Mouse (Mus musculus): ENCODE measurements at regions not wholly inside any gene's neighbourhood (a gene's known extent, or its start where the extent isn't known, plus 50 kb on each side); places are given as distances from the start of the nearest gene placed in this dataset.

DNA sequence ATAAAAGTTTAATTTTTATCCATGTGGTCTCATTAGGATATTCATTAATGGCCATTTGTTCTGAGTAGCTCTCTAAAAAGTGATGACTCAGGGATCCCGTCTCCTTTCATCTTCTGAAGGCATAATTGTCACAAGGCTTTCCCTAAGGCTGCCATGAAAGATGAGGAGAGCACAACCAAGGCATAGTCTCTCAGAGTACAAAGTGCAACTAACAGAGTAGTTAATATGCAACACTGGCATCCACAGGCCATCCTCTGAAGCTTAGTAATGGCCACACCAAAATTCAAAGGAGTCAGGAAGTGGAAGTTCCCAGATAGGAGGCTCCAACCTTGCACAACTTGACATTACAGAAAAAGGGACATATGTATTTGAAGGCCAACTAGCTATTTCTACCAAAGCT lies 97.1 kb upstream of the Bmp4 start:
- TF ChIP-seq POLR2A (IDR thresholded peaks at IDR 0.05; ENCODE audit: control insufficient read depth in 1 of 2, insufficient read depth in 1 of 2, low read depth in 1 of 2, low read length in 2 of 2, poor library complexity in 1 of 2) = no peak
- TF ChIP-seq USF1 (IDR thresholded peaks at IDR 0.05; ENCODE audit: low read depth, low read length) = no peak
- TF ChIP-seq ZC3H11A (IDR thresholded peaks at IDR 0.05; ENCODE audit: low read depth, low read length) = no peak
- TF ChIP-seq ELF1 (IDR thresholded peaks at IDR 0.05; ENCODE audit: low read depth, low read length) = no peak
- TF ChIP-seq NRF1 (IDR thresholded peaks at IDR 0.05; ENCODE audit: insufficient read depth, low read depth, low read length, poor library complexity, severe bottlenecking) = no peak
- TF ChIP-seq ZNF384 (IDR thresholded peaks at IDR 0.05; ENCODE audit: low read depth, low read length) = no peak
- TF ChIP-seq TCF12 (IDR thresholded peaks at IDR 0.05; ENCODE audit: low read depth, low read length) = no peak
- no peak for TF ChIP-seq CTCF (IDR thresholded peaks at IDR 0.05 in 2 of 3, conservative IDR thresholded peaks at IDR 0.05 in 1 of 3; ENCODE audit: control insufficient read depth in 1 of 3, insufficient read depth in 1 of 3, low read depth in 2 of 3, low read length in 3 of 3, poor library complexity in 1 of 3, severe bottlenecking in 1 of 3)
